Mouse (Mus musculus) kidney, embryonic 14.5 days (tissue): ENCODE measurements at regions not wholly inside any gene's neighbourhood (a gene's known extent, or its start where the extent isn't known, plus 50 kb on each side); places are given as distances from the start of the nearest gene placed in this dataset.
A peak's percentile ranks its signal among the peaks of the same experiment; 100 is the strongest.

Experiments used
- ATAC-seq: fragments of 200-750 bp; cut with Nextera tagmentation; 2 replicates; pipeline ENCODE4 v1.8.0; 2017; ENCODE audit warnings: moderate number of reproducible peaks, mild to moderate bottlenecking, moderate TSS enrichment, moderate library complexity; ENCODE audit not compliant: low FRiP score, low TSS enrichment
- H3K27ac ChIP-seq: fragments of 300-500 bp; sonication (generic); 2 replicates; pipeline ENCODE4 v1.5.1; 2014; ENCODE audit warnings: low read depth, mild to moderate bottlenecking, low read length, moderate library complexity, mixed read lengths
- H3K27me3 ChIP-seq: fragments of 300-500 bp; sonication (generic); 2 replicates; pipeline ENCODE4 v1.6.1; 2014; ENCODE audit warnings: mild to moderate bottlenecking, low read length; ENCODE audit not compliant: control insufficient read depth, insufficient read depth
- H3K36me3 ChIP-seq: fragments of 300-500 bp; sonication (generic); 2 replicates; pipeline ENCODE4 v1.6.1; 2014; ENCODE audit warnings: low read length, mixed read lengths; ENCODE audit not compliant: control insufficient read depth, insufficient read depth
- H3K4me1 ChIP-seq: fragments of 300-500 bp; sonication (generic); 2 replicates; pipeline ENCODE4 v1.6.1; 2014; ENCODE audit warnings: low read length, mixed read lengths; ENCODE audit not compliant: control insufficient read depth, insufficient read depth
- H3K4me2 ChIP-seq: fragments of 300-500 bp; sonication (generic); replicated peaks from 2 replicates; pipeline ENCODE4 v1.6.1; 2014; ENCODE audit warnings: low read depth, mild to moderate bottlenecking, low read length
- H3K4me3 ChIP-seq: fragments of 300-500 bp; sonication (generic); 2 replicates; pipeline ENCODE4 v1.5.1; 2014; ENCODE audit warnings: mild to moderate bottlenecking, low read length
- H3K9ac ChIP-seq: fragments of 300-500 bp; sonication (generic); 2 replicates; pipeline ENCODE4 v1.6.1; 2014; ENCODE audit warnings: low read depth, mild to moderate bottlenecking, low read length, moderate library complexity
- H3K9me3 ChIP-seq: fragments of 300-500 bp; sonication (generic); 2 replicates; pipeline ENCODE4 v1.6.1; 2016; ENCODE audit warnings: low read length; ENCODE audit not compliant: control insufficient read depth
- WGBS: fragments of 180-500 bp; shearing (Covaris S2); extraction: QIAGEN DNeasy Blood & Tissue Kit; methylation state at CpG from one replicate; pipeline ENCODE4 v1.1.7; 2014; 5-methylcytosine and 5-hydroxymethylcytosine counted together

DNA sequence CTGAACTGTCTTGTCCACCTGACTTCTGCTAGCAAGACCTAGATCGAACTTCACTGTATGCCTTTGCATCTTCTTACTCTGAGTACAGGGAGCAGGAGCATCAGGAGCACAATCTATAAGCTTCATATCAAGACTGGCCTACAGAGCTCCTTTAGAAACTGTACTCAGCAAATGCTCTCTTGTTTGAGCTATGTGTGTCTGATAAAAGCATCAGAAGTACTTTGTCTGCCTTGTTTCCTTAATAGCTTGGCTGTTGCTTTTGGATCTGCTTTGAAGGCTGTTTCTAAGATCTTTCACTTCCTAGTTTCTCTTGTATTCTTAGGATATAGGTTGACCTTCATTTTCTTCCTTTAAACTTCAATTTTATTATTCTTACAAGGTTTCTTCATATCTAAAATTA, 175.3 kb upstream of the Cypt12 start:
- no peak overlapping the region for H3K4me3 ChIP-seq
- H3K4me2 ChIP-seq = no peak overlapping the region
- no peak overlapping the region for H3K27ac ChIP-seq
- no peaks in the 10 kb centered on the region for H3K36me3 ChIP-seq
- whole genome bisulfite sequencing = 86% methylated on average over 1 of the region's 1 CpGs
- H3K27me3 ChIP-seq = no peaks in the 10 kb centered on the region
- no peak for ATAC-seq
- no peaks in the 10 kb centered on the region for H3K9me3 ChIP-seq
- H3K9ac ChIP-seq = no peak overlapping the region
- no peaks in the 10 kb centered on the region for H3K4me1 ChIP-seq

DNA sequence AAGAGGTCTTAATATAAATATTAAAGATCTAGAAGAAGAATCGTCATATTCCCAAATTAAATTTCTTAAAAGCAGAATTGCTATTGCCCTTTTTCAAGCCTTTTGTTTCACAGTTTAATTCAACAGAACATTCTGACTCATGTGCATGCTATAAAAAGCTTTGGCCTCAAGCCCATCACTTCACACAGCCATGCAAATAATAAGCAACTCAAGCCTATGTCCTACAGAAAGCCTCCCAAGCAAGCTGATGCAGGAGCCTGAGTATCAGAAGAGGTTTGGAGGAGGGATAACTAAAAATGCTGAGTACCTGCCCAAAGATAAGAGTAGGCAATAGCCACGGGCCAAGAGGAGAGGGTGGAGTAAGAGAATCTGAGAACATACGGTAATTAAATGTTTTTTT, 169.1 kb upstream of the Cypt12 start:
- H3K4me1 ChIP-seq = no peaks in the 10 kb centered on the region
- no peak for ATAC-seq
- H3K9ac ChIP-seq = no peak overlapping the region
- H3K27ac ChIP-seq = no peak overlapping the region
- peaks cover 2% of the 10 kb centered on the region; the same call in 1 of the 2 replicates for H3K27me3 ChIP-seq
- H3K4me2 ChIP-seq = no peak overlapping the region
- 72% methylated on average over 3 of the region's 3 CpGs for WGBS
- no peaks in the 10 kb centered on the region for H3K9me3 ChIP-seq
- H3K36me3 ChIP-seq = no peaks in the 10 kb centered on the region
- no peak overlapping the region for H3K4me3 ChIP-seq

DNA sequence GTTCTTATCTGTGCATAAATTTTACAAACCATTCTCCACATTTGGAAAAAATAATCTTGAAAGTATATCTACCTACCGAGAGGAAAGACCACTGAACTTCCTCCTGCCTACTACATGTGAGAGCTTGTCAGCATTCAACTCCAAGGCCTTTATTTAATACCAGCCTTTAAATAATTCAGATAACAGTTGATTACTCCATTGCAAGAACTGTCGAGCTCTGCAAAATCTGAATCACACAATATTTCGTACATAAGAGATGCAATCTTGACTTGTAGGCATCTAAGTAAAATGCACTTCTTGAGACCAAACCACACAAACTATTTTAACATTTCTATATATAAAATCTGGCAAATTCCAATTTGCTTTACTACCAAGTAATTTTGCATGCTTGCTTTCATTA, 164.1 kb upstream of the Cypt12 start:
- no peak overlapping the region for H3K4me2 ChIP-seq
- H3K27me3 ChIP-seq = peaks cover 46% of the 10 kb centered on the region
- no peak for ATAC-seq
- peaks cover 8% of the 10 kb centered on the region; the same call in 1 of the 2 replicates for H3K4me1 ChIP-seq
- H3K4me3 ChIP-seq = no peak overlapping the region
- 73% methylated on average over 3 of the region's 3 CpGs for WGBS
- H3K9me3 ChIP-seq = no peaks in the 10 kb centered on the region
- H3K36me3 ChIP-seq = no peaks in the 10 kb centered on the region
- no peak overlapping the region for H3K27ac ChIP-seq
- no peak overlapping the region for H3K9ac ChIP-seq

DNA sequence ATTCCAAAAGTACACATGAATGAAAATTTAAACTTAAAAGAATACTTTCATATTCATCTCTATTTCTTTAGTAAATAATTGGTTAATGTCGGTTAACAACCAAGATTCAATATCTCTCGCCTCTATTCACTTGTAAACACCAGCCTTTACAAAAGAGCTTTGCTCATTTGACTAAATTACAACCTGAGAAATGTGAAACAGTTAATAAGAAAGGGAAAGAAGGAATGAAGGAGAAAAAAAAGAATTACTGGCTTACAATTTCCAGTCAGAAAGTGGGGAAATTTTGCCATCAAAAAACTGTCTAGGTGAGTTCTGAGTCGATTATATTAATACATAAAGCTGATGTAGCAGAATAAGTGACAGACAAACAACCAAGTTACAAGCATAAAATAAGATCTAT, 163.6 kb upstream of the Cypt12 start:
- Histone ChIP-seq H3K4me2 (no peak overlapping the region), H3K27me3 (peaks cover 50% of the 10 kb centered on the region), H3K4me1 (peaks cover 8% of the 10 kb centered on the region; the same call in 1 of the 2 replicates), H3K27ac (no peak overlapping the region), H3K4me3 (no peak overlapping the region), H3K9me3 (no peaks in the 10 kb centered on the region), H3K9ac (no peak overlapping the region), H3K36me3 (no peaks in the 10 kb centered on the region)
- ATAC-seq = no peak
- WGBS = 40% methylated on average over 3 of the region's 3 CpGs

DNA sequence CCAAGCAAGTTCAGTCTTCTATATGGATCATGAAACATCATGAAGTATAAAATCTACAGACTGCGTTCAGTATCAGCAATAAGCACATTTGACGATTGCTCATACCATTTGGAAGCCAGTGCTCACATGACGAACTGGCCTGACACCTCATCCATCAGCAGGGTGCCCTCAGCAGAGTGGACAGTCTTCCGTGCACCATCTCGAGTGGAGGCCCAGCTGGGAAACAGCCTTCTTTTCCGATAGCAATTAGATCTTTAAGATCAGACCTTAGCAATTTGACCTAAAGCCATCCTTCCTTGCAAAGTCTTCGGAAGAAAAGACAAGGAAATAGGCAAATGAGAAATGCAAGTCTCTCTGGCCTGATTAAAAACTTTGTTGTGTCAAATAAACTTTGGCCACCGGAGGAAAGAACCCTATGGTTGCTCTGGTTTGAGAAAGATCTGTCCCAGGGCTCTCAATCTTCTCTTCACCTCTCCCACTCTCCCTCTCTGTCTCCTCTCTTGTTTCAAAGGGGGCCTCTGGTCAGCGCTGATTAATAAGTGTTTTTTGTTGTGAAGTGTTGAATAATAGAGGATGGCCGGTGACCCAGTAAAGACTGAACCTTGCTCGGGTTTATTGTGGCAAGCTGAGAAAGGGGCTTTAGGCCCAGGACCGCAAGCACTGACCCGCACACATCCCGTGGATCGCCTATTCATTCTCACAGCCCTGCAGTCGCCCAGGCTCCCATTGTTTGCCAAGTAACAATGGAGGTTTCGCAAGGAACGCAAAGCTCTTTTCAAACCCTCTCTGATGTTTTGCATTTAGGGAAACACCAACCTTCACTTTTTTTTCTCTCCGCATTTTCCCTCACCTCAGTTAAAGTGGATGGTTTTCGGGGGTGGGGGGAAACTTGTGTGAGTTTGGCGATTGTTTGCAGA, 162.8 kb upstream of the Cypt12 start:
- Histone ChIP-seq H3K9me3 (no peaks in the 10 kb centered on the region), H3K9ac (no peak overlapping the region), H3K36me3 (no peaks in the 10 kb centered on the region), H3K27me3 (peaks cover 56% of the 10 kb centered on the region), H3K4me3 (peak overlapping the region; percentile 39), H3K27ac (no peak overlapping the region), H3K4me1 (peaks cover 8% of the 10 kb centered on the region; the same call in 1 of the 2 replicates), H3K4me2 (peak overlapping the region; percentile 65)
- ATAC-seq = no peak
- 7% methylated on average over 21 of the region's 21 CpGs for WGBS

DNA sequence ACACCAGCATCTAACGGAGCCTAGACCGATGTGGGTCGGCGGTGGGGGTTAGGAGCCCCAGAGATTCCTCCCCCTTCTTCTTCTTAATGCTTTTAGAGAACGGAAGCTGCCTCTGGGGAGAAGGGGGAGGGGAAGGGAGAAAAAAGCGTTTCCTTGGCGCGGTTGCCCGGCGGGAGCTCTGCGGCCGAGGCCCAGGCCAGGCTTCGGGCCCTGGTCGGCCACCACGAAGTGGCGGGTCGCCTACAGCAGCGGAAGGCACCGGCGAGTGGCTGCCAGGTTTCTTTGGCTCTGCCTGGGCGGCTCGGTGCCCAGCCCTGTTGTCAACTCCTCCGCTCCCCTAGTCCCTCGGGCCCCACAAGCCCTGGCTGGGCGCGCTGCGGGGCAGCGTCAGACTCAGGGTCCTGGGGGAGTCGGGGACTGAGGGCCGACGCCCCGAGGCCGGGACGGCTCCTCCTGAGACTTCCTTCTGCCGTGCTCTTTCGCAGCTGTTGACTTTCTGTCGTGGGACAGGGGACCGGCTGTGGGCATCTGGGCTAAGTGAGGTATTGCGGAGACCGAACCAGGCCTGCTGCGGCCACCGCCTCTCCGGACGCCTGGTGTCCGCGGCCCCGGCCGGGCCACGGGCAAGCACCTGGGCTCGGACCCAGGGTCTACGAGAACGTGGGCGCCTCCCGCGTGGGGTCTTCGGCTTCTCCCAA, 162.0 kb upstream of the Cypt12 start:
- H3K4me2 ChIP-seq = peak overlapping the region; percentile 65
- ATAC-seq = peak; percentile 69; the same call in 1 of the 2 replicates
- no peak overlapping the region for H3K9ac ChIP-seq
- peaks cover 8% of the 10 kb centered on the region; the same call in 1 of the 2 replicates for H3K4me1 ChIP-seq
- WGBS = under 1% methylated on average over 50 of the region's 56 CpGs
- H3K9me3 ChIP-seq = no peaks in the 10 kb centered on the region
- no peaks in the 10 kb centered on the region for H3K36me3 ChIP-seq
- peaks cover 62% of the 10 kb centered on the region for H3K27me3 ChIP-seq
- peak overlapping the region; percentile 39 for H3K4me3 ChIP-seq
- no peak overlapping the region for H3K27ac ChIP-seq

DNA sequence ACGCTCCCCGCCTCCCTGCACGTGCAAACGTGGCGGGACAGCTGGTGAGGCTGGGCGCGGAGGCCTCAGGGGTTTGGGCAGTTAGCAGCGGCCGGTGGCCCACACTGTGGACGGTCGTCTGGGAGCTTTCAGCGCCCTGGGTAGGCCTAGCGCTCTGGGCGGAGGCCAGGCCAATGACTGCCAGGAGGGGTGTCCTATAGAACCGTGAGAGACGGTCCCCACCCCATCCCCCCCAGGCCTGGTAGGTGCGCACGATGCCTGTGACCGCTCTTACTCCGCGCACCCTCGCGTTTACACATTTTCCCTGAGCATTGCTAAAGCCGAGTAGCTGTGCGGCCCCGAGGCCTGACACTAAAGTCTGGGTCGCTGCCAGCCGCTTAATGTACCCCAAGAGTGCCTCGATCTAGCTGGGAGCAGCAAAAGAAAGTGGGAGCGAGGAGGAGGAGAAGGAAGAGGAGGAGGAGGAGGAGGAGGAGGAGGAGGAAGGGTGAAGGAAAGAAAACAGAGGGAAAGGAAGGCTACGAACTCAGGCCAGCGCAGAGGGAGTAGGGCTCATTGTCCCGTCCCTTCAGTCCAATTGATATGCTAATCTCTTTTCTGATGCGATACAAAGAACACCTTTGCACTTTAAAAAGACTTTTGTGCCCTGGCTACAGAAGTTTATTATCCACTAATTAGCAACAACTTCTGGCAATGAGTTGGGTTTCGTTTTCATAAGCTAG, 161.3 kb upstream of the Cypt12 start:
- no peaks in the 10 kb centered on the region for H3K9me3 ChIP-seq
- H3K27ac ChIP-seq = no peak overlapping the region
- H3K9ac ChIP-seq = no peak overlapping the region
- ATAC-seq = peak; percentile 68; the same call in 1 of the 2 replicates
- H3K4me1 ChIP-seq = peaks cover 8% of the 10 kb centered on the region; the same call in 1 of the 2 replicates
- peaks cover 70% of the 10 kb centered on the region for H3K27me3 ChIP-seq
- peak overlapping the region; percentile 39 for H3K4me3 ChIP-seq
- no peaks in the 10 kb centered on the region for H3K36me3 ChIP-seq
- 1% methylated on average over 34 of the region's 35 CpGs for WGBS
- peak overlapping the region; percentile 65 for H3K4me2 ChIP-seq

DNA sequence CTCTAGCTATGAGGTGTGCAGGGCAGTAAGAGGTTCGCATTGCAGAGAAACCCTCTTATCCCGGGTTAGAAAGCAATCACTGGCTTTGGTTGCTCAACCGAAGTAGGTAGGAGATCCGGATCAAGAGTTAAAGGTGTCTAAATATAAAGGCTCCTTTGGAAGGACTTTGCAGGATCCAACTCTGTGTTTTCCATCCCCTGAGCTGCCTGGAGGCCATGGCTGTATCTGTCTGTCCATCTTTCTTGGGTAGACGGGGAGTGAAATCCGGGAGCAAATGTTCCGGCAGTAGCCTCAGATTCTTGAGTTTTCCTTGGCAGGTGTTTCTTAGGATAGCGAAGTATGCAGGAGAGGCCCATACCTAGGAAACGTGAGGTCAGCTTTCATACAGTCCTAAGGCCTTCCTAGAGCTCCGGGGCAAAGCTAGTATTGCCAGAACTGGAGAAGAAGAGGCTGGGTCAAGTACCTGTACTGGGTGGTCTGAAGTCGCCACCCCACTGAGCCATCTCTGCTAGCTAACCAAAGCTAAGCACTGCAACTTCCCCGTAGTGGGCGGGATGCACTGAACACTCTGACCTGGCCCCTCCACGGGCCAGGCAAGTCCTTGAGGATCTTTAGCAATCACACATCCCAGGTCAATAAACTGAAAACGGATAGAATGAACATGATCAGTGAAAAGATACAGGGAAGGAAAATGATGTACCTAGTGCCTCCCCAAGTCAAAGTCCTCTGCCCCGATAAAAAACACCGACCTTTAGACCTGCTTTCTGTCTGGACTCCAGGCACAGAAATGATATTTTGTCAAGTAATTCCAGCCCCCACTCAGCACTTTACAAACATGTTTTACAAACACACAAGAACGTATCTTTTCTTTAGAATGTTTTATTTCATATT, 160.5 kb upstream of the Cypt12 start:
- H3K27ac ChIP-seq = no peak overlapping the region
- peaks cover 8% of the 10 kb centered on the region; the same call in 1 of the 2 replicates for H3K4me1 ChIP-seq
- ATAC-seq = no peak
- WGBS = 4% methylated on average over 18 of the region's 18 CpGs
- no peak overlapping the region for H3K9ac ChIP-seq
- H3K4me2 ChIP-seq = no peak overlapping the region
- H3K9me3 ChIP-seq = no peaks in the 10 kb centered on the region
- H3K27me3 ChIP-seq = peaks cover 75% of the 10 kb centered on the region
- no peak overlapping the region for H3K4me3 ChIP-seq
- no peaks in the 10 kb centered on the region for H3K36me3 ChIP-seq
